Mouse (Mus musculus): ENCODE data around the gene Gfra1. TPM values are rescaled to one million over a fixed set of nuclear protein-coding genes. Genes with fewer than 3 reads are reported as not detected.

Gene Gfra1
- total and polyA plus RNA-seq, 2 experiments from 2014 or later: 32.3 to 59.8 TPM

DNA sequence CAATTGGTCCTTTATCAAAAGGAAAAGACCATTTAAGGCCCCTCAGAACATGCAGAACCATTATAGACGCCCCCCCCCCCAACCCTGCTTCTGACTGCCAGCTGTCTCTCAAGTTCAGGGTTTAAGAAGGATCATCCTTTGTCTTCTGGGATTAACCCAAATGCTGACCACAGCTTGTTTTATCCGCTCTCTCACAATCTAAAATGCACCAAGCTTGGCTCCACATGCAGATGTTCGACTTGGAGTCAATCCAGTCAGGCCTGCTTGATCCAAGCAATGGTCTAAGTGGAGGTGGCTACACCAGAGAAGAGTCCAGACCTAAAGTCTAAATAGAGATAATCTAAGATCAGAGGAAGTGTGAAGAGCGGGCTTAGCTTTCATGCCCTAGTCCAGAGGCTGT lies 114.4 kb downstream of the Gfra1 start:
- no peak overlapping the region for H3K4me3 ChIP-seq (ENCODE audit: low read length)
- H3K27me3 ChIP-seq (ENCODE audit: insufficient read depth, low read length): no peaks in the 10 kb centered on the region
- no peak overlapping the region for H3K27ac ChIP-seq
- H3K4me2 ChIP-seq (ENCODE audit: low read depth, low read length): no peak overlapping the region
- TF ChIP-seq CTCF (IDR thresholded peaks at IDR 0.05; ENCODE audit: low read depth): no peak
- H3K9me3 ChIP-seq (ENCODE audit: low read length): no peaks in the 10 kb centered on the region
- no peak for DNase-seq (ENCODE audit: low spot score)
- no peak for ATAC-seq
- WGBS: 81% methylated on average over 4 of the region's 4 CpGs
- H3K9ac ChIP-seq (replicated peaks; ENCODE audit: low read length): no peak overlapping the region
- H3K36me3 ChIP-seq (ENCODE audit: insufficient read depth, low read length): no peaks in the 10 kb centered on the region
- H3K4me1 ChIP-seq (ENCODE audit: insufficient read depth, low read length): no peaks in the 10 kb centered on the region

DNA sequence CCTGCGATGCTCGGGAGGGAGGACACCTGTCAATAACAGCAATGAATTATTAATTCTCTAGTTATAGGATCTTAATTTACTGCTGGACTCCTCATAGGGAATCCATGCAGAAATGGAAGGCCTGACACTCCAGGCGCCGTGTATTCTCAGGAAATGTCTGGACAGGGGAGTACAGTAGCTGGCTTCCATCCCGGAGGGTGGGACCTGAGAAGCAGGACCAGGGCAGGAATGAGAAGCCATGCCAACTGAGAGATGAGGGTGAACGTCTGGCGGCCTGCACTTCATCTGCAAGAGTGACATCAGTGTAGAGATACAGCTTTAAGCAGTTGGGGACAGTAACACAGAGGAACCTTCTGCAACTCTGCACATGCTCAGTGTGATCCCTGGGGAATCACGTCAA lies 115.5 kb downstream of the Gfra1 start:
- ATAC-seq (no peak), DNase-seq (ENCODE audit: low spot score) (no peak)
- WGBS: 59% methylated on average over 8 of the region's 8 CpGs
- no peaks in the 10 kb centered on the region for H3K9me3 ChIP-seq (ENCODE audit: low read length)
- no peak overlapping the region for H3K9ac ChIP-seq (replicated peaks; ENCODE audit: low read length)
- TF ChIP-seq CTCF (IDR thresholded peaks at IDR 0.05; ENCODE audit: low read depth): no peak
- no peaks in the 10 kb centered on the region for H3K4me1 ChIP-seq (ENCODE audit: insufficient read depth, low read length)
- no peak overlapping the region for H3K4me3 ChIP-seq (ENCODE audit: low read length)
- H3K27ac ChIP-seq: no peak overlapping the region
- H3K4me2 ChIP-seq (ENCODE audit: low read depth, low read length): no peak overlapping the region
- no peaks in the 10 kb centered on the region for H3K36me3 ChIP-seq (ENCODE audit: insufficient read depth, low read length)
- H3K27me3 ChIP-seq (ENCODE audit: insufficient read depth, low read length): no peaks in the 10 kb centered on the region

DNA sequence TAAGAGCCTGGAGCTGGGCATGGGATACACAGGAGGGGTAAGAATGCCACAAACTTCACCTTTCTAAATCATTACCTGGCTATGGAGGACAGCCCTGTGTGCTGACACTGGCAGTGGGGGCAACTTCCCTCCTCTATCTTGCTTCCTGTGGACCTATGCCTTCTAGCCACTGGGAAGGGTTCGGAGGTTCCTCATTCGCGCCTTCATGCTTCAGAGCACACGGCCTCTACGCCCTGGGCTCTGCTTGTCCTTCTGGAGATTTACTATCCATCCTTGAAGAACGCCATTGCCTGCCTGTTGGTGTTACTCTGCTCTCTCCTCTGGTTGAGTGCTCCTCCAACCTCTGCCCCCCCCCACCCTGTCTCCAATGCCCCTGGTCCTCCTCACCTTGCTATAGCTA lies 118.9 kb downstream of the Gfra1 start:
- no peak overlapping the region for H3K27ac ChIP-seq

DNA sequence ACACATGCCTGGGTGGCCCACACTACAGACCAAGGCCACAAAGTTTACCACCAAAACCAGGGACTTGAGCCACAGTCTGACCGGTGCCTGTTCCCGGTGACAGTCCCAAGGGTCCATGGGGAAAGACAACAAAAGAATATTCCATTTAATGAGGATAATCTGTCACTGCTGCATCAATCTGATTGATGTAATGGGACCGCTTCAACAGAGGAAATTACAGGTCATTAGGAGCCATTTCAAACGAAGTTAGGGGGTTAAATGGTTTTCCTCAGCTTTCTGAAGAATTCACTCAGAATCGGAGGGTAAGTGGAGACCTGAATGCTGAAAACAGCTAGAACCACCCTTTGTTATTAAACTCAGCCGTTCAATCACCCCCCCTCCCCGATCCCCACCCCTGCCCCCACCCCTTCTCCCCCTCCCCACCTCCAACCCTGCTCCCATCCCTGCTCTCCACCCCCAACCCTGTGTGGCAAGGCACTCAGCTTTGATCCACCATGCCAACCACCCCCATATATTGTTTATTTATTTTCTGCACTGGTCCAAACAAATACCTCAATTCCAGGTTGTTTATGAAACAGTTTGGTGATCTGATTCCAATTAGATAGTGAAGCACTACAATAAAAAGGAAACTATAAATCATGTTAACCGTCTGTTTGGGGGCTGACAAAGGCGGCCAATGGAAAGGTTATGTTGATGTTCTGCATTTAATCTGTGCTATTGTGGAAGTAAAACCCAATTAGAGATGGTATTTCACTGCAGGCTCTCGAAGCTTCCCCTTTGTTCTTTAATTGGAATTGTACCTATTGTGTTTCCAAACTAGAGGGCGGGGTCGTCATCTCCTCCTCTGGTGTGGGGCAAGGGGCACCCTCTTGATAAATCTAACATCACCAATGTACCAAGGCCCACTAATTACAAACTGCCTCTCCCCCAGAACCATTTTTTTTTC lies 119.9 kb downstream of the Gfra1 start:
- TF ChIP-seq CTCF (IDR thresholded peaks at IDR 0.05; ENCODE audit: low read depth): no peak
- no peaks in the 10 kb centered on the region for H3K4me1 ChIP-seq (ENCODE audit: insufficient read depth, low read length)
- H3K36me3 ChIP-seq (ENCODE audit: insufficient read depth, low read length): no peaks in the 10 kb centered on the region
- no peak overlapping the region for H3K4me3 ChIP-seq (ENCODE audit: low read length)
- H3K27ac ChIP-seq: no peak overlapping the region
- H3K9me3 ChIP-seq (ENCODE audit: low read length): no peaks in the 10 kb centered on the region
- no peaks in the 10 kb centered on the region for H3K27me3 ChIP-seq (ENCODE audit: insufficient read depth, low read length)
- 44% methylated on average over 12 of the region's 12 CpGs for whole genome bisulfite sequencing
- H3K9ac ChIP-seq (replicated peaks; ENCODE audit: low read length): no peak overlapping the region
- DNase-seq (ENCODE audit: low spot score): no peak
- no peak overlapping the region for H3K4me2 ChIP-seq (ENCODE audit: low read depth, low read length)
- ATAC-seq: no peak

More for the DNA sequence above, 118.9 kb downstream of the Gfra1 start:
- Histone ChIP-seq H3K36me3 (ENCODE audit: insufficient read depth, low read length) (no peaks in the 10 kb centered on the region), H3K4me3 (ENCODE audit: low read length) (no peak overlapping the region), H3K4me2 (ENCODE audit: low read depth, low read length) (no peak overlapping the region), H3K4me1 (ENCODE audit: insufficient read depth, low read length) (no peaks in the 10 kb centered on the region), H3K9me3 (ENCODE audit: low read length) (no peaks in the 10 kb centered on the region), H3K9ac (replicated peaks; ENCODE audit: low read length) (no peak overlapping the region), H3K27me3 (ENCODE audit: insufficient read depth, low read length) (no peaks in the 10 kb centered on the region)
- DNase-seq (ENCODE audit: low spot score) (no peak), ATAC-seq (no peak)
- no peak for TF ChIP-seq CTCF (IDR thresholded peaks at IDR 0.05; ENCODE audit: low read depth)
- WGBS: 80% methylated on average over 6 of the region's 6 CpGs

DNA sequence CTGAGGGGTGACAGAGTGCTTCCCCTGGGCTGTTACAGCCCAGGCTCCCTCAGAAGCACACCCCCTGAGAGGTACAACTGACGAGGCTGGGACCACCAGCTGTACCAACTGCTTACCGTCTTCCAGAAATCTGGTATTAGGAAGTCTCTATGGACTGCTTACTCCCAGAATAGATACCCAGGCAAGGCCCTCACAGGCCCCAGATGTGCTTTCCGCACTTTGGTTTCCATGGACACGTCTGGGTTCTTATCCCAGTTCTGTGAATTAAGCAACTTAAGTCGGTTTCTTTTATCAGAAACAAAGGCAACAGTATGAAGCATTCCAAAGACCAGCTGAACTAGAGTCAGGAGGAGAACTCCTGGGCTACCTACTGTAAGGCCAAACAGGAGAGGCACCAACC lies 126.4 kb downstream of the Gfra1 start:
- 35% methylated on average over 5 of the region's 5 CpGs for WGBS
- H3K4me1 ChIP-seq (ENCODE audit: insufficient read depth, low read length): no peaks in the 10 kb centered on the region
- no peak for ATAC-seq
- TF ChIP-seq CTCF (IDR thresholded peaks at IDR 0.05; ENCODE audit: low read depth): no peak
- H3K27ac ChIP-seq: no peak overlapping the region
- peak; percentile 45 for DNase-seq (ENCODE audit: low spot score)
- no peaks in the 10 kb centered on the region for H3K36me3 ChIP-seq (ENCODE audit: insufficient read depth, low read length)
- no peak overlapping the region for H3K4me3 ChIP-seq (ENCODE audit: low read length)
- H3K27me3 ChIP-seq (ENCODE audit: insufficient read depth, low read length): no peaks in the 10 kb centered on the region
- H3K9me3 ChIP-seq (ENCODE audit: low read length): no peaks in the 10 kb centered on the region
- H3K4me2 ChIP-seq (ENCODE audit: low read depth, low read length): no peak overlapping the region
- H3K9ac ChIP-seq (replicated peaks; ENCODE audit: low read length): no peak overlapping the region

GRCm38 (mm10) chr19:58328014-58328413 lies 127.7 kb downstream of the Gfra1 start:
- DNase-seq (ENCODE audit: low spot score) (no peak), ATAC-seq (no peak)
- H3K27ac ChIP-seq: no peak overlapping the region
- TF ChIP-seq CTCF (IDR thresholded peaks at IDR 0.05; ENCODE audit: low read depth): no peak
- no peaks in the 10 kb centered on the region for H3K9me3 ChIP-seq (ENCODE audit: low read length)
- no peak overlapping the region for H3K4me2 ChIP-seq (ENCODE audit: low read depth, low read length)
- H3K4me1 ChIP-seq (ENCODE audit: insufficient read depth, low read length): no peaks in the 10 kb centered on the region
- H3K27me3 ChIP-seq (ENCODE audit: insufficient read depth, low read length): no peaks in the 10 kb centered on the region
- H3K36me3 ChIP-seq (ENCODE audit: insufficient read depth, low read length): no peaks in the 10 kb centered on the region
- H3K4me3 ChIP-seq (ENCODE audit: low read length): no peak overlapping the region
- 32% methylated on average over 5 of the region's 5 CpGs for WGBS
- H3K9ac ChIP-seq (replicated peaks; ENCODE audit: low read length): no peak overlapping the region

- peak; percentile 64 for DNase-seq (ENCODE audit: low spot score)
- Histone ChIP-seq H3K27me3 (ENCODE audit: insufficient read depth, low read length) (no peaks in the 10 kb centered on the region), H3K4me3 (ENCODE audit: low read length) (no peak overlapping the region), H3K4me1 (ENCODE audit: insufficient read depth, low read length) (no peaks in the 10 kb centered on the region), H3K9ac (replicated peaks; ENCODE audit: low read length) (no peak overlapping the region), H3K4me2 (ENCODE audit: low read depth, low read length) (no peak overlapping the region), H3K27ac (no peak overlapping the region), H3K36me3 (ENCODE audit: insufficient read depth, low read length) (no peaks in the 10 kb centered on the region), H3K9me3 (ENCODE audit: low read length) (no peaks in the 10 kb centered on the region)
- ATAC-seq: no peak
- WGBS: 58% methylated on average over 5 of the region's 5 CpGs
- TF ChIP-seq CTCF (IDR thresholded peaks at IDR 0.05; ENCODE audit: low read depth): no peak
Observed at GRCm38 (mm10) chr19:58316474-58316873, 139.2 kb downstream of the Gfra1 start.
